In the genomic region with DNA sequence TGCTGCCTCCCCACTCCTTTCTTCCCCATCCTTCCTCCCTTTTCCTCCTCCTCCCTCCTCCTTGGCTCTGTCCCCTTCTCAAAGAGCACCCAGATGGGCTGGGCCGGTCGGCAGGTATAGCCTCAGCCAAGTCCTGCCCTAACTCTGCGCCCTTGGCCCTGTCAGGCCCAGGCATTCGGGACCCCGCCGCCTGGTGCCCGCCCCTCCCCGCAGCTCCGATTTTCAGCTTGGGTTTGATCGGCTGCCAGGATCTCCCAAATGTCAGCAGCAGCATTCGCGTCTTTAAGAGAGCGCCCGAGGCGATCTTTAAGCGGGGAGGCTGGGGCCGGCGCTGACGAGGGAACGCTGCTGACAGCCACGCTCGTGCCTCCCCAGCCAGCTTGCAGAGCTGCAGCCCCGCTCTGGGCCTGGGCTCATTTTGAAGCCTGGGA, we compare ENCODE assay signal across 8 mouse cellular contexts.
DNase-seq lines count a peak whose midpoint lies in the region; ATAC-seq and TF ChIP-seq lines count a peak whose summit lies in the region.

No protein-coding gene starts in this region.

- DNase-seq in adrenal gland, adult 8-10 months: peak; percentile 71
- peak; percentile 68 for DNase-seq in forelimb bud, embryonic 11.5 days (ENCODE audit: low read depth, low spot score)
- peak; percentile 76 for DNase-seq in hindbrain, postnatal 0 days (ENCODE audit: low spot score)
- no peak for DNase-seq in neural tube, embryonic 11.5 days (ENCODE audit: low spot score)
- no peak for DNase-seq in B cell, adult 2 months
- DNase-seq in spleen, postnatal 10 days (ENCODE audit: low spot score in 2 of 2): no peak

- no peak for TF ChIP-seq EP300 in ES-Bruce4 (IDR thresholded peaks at IDR 0.05; ENCODE audit: insufficient read depth, low read depth, low read length)

- H3K9me3 ChIP-seq in ES-Bruce4 (replicated peaks; ENCODE audit: control insufficient read depth, insufficient read depth, low read length, poor library complexity, severe bottlenecking): no peaks in the 10 kb centered on the region
- 0 out of 2 replicates have a peak, but pooled peaks cover 3% of the 10 kb centered on the region for H3K9me3 ChIP-seq in hindbrain, postnatal 0 days (ENCODE audit: low read length)
- H3K9me3 ChIP-seq in limb, embryonic 13.5 days: no peaks in the 10 kb centered on the region
- H3K9me3 ChIP-seq in neural tube, embryonic 11.5 days (ENCODE audit: control insufficient read depth, low read length): no peaks in the 10 kb centered on the region

- H3K4me2 ChIP-seq in hindbrain, postnatal 0 days (ENCODE audit: low read depth, low read length): 0 out of 2 replicates have a peak overlapping the region, but pooled peaks have one; percentile 3
- peak overlapping the region; percentile 51 for H3K4me2 ChIP-seq in limb, embryonic 13.5 days (replicated peaks)
- peak overlapping the region; percentile 20; the same call in 1 of the 2 replicates for H3K4me2 ChIP-seq in neural tube, embryonic 11.5 days (ENCODE audit: low read depth)

- no peak for TF ChIP-seq POLR2A in ES-Bruce4 (IDR thresholded peaks at IDR 0.05; ENCODE audit: insufficient read depth, low read length)

- WGBS in hindbrain, postnatal 0 days: 3% methylated on average over 23 of the region's 23 CpGs
- 2% methylated on average over 23 of the region's 23 CpGs for WGBS in limb, embryonic 13.5 days
- 2% methylated on average over 23 of the region's 23 CpGs for WGBS in neural tube, embryonic 11.5 days

- peak overlapping the region; percentile 22 for H3K4me3 ChIP-seq in ES-Bruce4 (ENCODE audit: low read depth, low read length)
- no peak overlapping the region for H3K4me3 ChIP-seq in hindbrain, postnatal 0 days (ENCODE audit: low read length)
- H3K4me3 ChIP-seq in limb, embryonic 13.5 days: peak overlapping the region; percentile 1; the same call in 1 of the 2 replicates
- no peak overlapping the region for H3K4me3 ChIP-seq in neural tube, embryonic 11.5 days (ENCODE audit: low read depth, low read length)

- H3K27me3 ChIP-seq in ES-Bruce4 (ENCODE audit: control insufficient read depth, insufficient read depth, low read length, poor library complexity, severe bottlenecking): no peaks in the 10 kb centered on the region
- no peaks in the 10 kb centered on the region for H3K27me3 ChIP-seq in hindbrain, postnatal 0 days (ENCODE audit: insufficient read depth, low read length)
- H3K27me3 ChIP-seq in limb, embryonic 13.5 days: no peaks in the 10 kb centered on the region
- H3K27me3 ChIP-seq in neural tube, embryonic 11.5 days (ENCODE audit: control insufficient read depth, insufficient read depth, low read length): no peaks in the 10 kb centered on the region

- TF ChIP-seq CTCF in ES-Bruce4 (IDR thresholded peaks at IDR 0.05; ENCODE audit: low read depth, low read length): no peak
- TF ChIP-seq CTCF in hindbrain, postnatal 0 days (IDR thresholded peaks at IDR 0.05; ENCODE audit: low read depth): no peak

- H3K27ac ChIP-seq in ES-Bruce4 (ENCODE audit: insufficient read depth, low read length): no peak overlapping the region
- peak overlapping the region; percentile 74 for H3K27ac ChIP-seq in hindbrain, postnatal 0 days
- peak overlapping the region; percentile 86 for H3K27ac ChIP-seq in limb, embryonic 13.5 days
- peak overlapping the region; percentile 61 for H3K27ac ChIP-seq in neural tube, embryonic 11.5 days (ENCODE audit: low read depth, low read length)

- peak overlapping the region; percentile 5 for H3K9ac ChIP-seq in ES-Bruce4 (ENCODE audit: low read depth, poor library complexity, severe bottlenecking)
- H3K9ac ChIP-seq in hindbrain, postnatal 0 days (replicated peaks; ENCODE audit: low read length): peak overlapping the region; percentile 30
- H3K9ac ChIP-seq in limb, embryonic 13.5 days: peak overlapping the region; percentile 53
- peak overlapping the region; percentile 48 for H3K9ac ChIP-seq in neural tube, embryonic 11.5 days (ENCODE audit: low read length)

- H3K4me1 ChIP-seq in ES-Bruce4 (ENCODE audit: control insufficient read depth, insufficient read depth, low read length): peaks cover 7% of the 10 kb centered on the region
- H3K4me1 ChIP-seq in hindbrain, postnatal 0 days (ENCODE audit: insufficient read depth, low read length): peaks cover 26% of the 10 kb centered on the region
- peaks cover 47% of the 10 kb centered on the region for H3K4me1 ChIP-seq in limb, embryonic 13.5 days
- peaks cover 27% of the 10 kb centered on the region for H3K4me1 ChIP-seq in neural tube, embryonic 11.5 days (ENCODE audit: control insufficient read depth, insufficient read depth, low read length)

- no peaks in the 10 kb centered on the region for H3K36me3 ChIP-seq in ES-Bruce4 (ENCODE audit: control insufficient read depth, insufficient read depth, low read length, poor library complexity, severe bottlenecking)
- H3K36me3 ChIP-seq in hindbrain, postnatal 0 days (ENCODE audit: insufficient read depth, low read length): no peaks in the 10 kb centered on the region
- H3K36me3 ChIP-seq in limb, embryonic 13.5 days: no peaks in the 10 kb centered on the region
- no peaks in the 10 kb centered on the region for H3K36me3 ChIP-seq in neural tube, embryonic 11.5 days (ENCODE audit: control insufficient read depth, insufficient read depth, low read length)

- peak; percentile 33; the same call in 1 of the 2 replicates for ATAC-seq in hindbrain, postnatal 0 days
- peak; percentile 38 for ATAC-seq in limb, embryonic 13.5 days (ENCODE audit: low FRiP score, low read depth)
- ATAC-seq in neural tube, embryonic 11.5 days (ENCODE audit: insufficient read depth, low FRiP score, low TSS enrichment): no peak

Comparison
In these comparisons a context has a peak if more than half of its experiments do, and no peak if none do; other contexts are left out.
1. H3K4me3 ChIP-seq: peak in ES-Bruce4 (single experiment) and limb, embryonic 13.5 days (single experiment); none in hindbrain, postnatal 0 days (single experiment) and neural tube, embryonic 11.5 days (single experiment).
2. DNase-seq: peak in adrenal gland, adult 8-10 months (single experiment), forelimb bud, embryonic 11.5 days (single experiment) and hindbrain, postnatal 0 days (single experiment); none in neural tube, embryonic 11.5 days (single experiment), B cell, adult 2 months (0 of 2) and spleen, postnatal 10 days (0 of 2).
3. Peak in every context shown above with its lines, with median percentiles within 50 percentile points of each other: H3K9ac ChIP-seq and H3K4me2 ChIP-seq.